Mouse (Mus musculus) heart, embryonic 10.5 days (tissue): ENCODE results near the gene Spg21. TPM values are rescaled to one million over a fixed set of nuclear protein-coding genes. Genes with fewer than 3 reads are reported as not detected.

Experiments used
- DNase-seq: peaks from one replicate; pipeline ENCODE4 v3.0.0-alpha.2; 2017; ENCODE audit warnings: low spot score
- H3K27ac ChIP-seq: fragments of 300-500 bp; sonication (generic); 2 replicates; pipeline ENCODE4 v1.5.1; 2016; ENCODE audit warnings: mild to moderate bottlenecking
- H3K27me3 ChIP-seq: fragments of 300-500 bp; sonication (generic); 2 replicates; pipeline ENCODE4 v1.6.1; 2016; ENCODE audit warnings: mild to moderate bottlenecking; ENCODE audit not compliant: poor library complexity, insufficient read depth, severe bottlenecking
- H3K36me3 ChIP-seq: fragments of 300-500 bp; sonication (generic); 2 replicates; pipeline ENCODE4 v1.6.1; 2016; ENCODE audit warnings: mild to moderate bottlenecking, moderate library complexity
- H3K4me1 ChIP-seq: fragments of 300-500 bp; sonication (generic); 2 replicates; pipeline ENCODE4 v1.6.1; 2016; ENCODE audit warnings: mild to moderate bottlenecking
- H3K4me3 ChIP-seq: fragments of 300-500 bp; sonication (generic); 2 replicates; pipeline ENCODE4 v1.5.1; 2016; ENCODE audit warnings: mild to moderate bottlenecking, moderate library complexity
- H3K9me3 ChIP-seq: fragments of 300-500 bp; sonication (generic); 2 replicates; pipeline ENCODE4 v1.6.1; 2016; ENCODE audit warnings: mild to moderate bottlenecking, moderate library complexity
- WGBS: fragments of 180-500 bp; shearing (Covaris S2); methylation state at CpG from one replicate; pipeline ENCODE4 v1.1.7; 2016; 5-methylcytosine and 5-hydroxymethylcytosine counted together
- polyA plus RNA-seq: library from polyadenylated mRNA; unstranded; fragments of >200 nt; fragmentation: Nextera tagmentation; extraction: Ambion mirVana; gene quantifications from 2 replicates; pipeline ENCODE4 v1.2.1, GENCODE M21; 2016

Gene Spg21
- polyA plus RNA-seq, 1 experiment from 2014 or later, result 71.1 TPM

DNA sequence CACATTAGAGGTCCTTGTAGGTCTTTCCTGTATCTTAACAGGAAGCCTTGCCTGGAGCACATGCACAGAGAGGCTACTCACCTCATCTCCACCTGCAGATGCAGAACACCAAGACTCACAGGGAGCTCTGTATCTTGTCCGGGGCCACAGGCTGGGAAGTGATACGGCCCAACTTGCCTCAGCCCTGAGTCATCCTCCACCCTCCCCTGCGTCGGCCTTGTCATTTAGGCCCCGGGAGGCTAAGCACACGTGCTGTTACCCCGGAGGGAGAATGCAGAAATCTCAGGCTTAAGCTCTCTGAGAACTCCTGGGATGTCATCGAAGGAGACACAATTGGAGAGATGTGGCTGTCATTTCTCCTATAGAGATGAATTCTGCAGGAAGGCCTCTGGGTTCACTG lies 68.9 kb downstream of the Spg21 start:
- no peaks in the 10 kb centered on the region for H3K36me3 ChIP-seq
- no peaks in the 10 kb centered on the region for H3K9me3 ChIP-seq
- H3K27me3 ChIP-seq, result no peaks in the 10 kb centered on the region
- 55% methylated on average over 8 of the region's 8 CpGs for WGBS
- H3K4me1 ChIP-seq, result peaks cover 11% of the 10 kb centered on the region
- H3K4me3 ChIP-seq, result no peak overlapping the region
- DNase-seq, result no peak
- no peak overlapping the region for H3K27ac ChIP-seq

DNA sequence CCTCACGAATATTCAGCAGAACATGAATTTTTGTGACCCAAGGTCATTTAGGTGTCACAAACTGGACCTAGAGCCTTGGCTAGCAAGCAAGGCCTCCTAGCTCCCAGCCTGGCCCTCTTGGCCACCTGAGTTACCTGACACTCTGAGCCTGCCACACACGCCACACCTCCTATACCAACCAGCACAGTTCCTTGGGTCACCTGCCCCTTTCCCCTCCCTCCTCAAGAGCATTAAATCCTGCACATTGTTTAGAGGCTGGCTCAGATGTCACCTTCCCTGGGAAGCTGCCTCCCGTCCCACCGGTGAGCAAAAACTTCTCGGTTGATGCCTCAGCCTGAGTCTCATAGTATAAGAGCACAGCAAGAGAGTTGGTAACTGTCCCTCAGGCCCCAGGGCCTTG lies 70.5 kb downstream of the Spg21 start:
- Histone ChIP-seq H3K36me3 (no peaks in the 10 kb centered on the region), H3K4me3 (no peak overlapping the region), H3K27me3 (no peaks in the 10 kb centered on the region), H3K9me3 (no peaks in the 10 kb centered on the region), H3K27ac (0 out of 2 replicates have a peak overlapping the region, but pooled peaks have one; percentile 26), H3K4me1 (peaks cover 11% of the 10 kb centered on the region)
- no peak for DNase-seq
- WGBS, result 89% methylated on average over 5 of the region's 5 CpGs

GRCm38 (mm10) chr9:65532986-65533385 lies 72.2 kb downstream of the Spg21 start:
- Histone ChIP-seq H3K9me3 (no peaks in the 10 kb centered on the region), H3K4me1 (peaks cover 11% of the 10 kb centered on the region), H3K36me3 (no peaks in the 10 kb centered on the region), H3K4me3 (no peak overlapping the region), H3K27ac (no peak overlapping the region), H3K27me3 (no peaks in the 10 kb centered on the region)
- no peak for DNase-seq
- 83% methylated on average over 8 of the region's 8 CpGs for WGBS

- no peak overlapping the region; the same call in 1 of the 2 replicates for H3K27ac ChIP-seq
- no peaks in the 10 kb centered on the region for H3K9me3 ChIP-seq
- H3K4me1 ChIP-seq, result peaks cover 3% of the 10 kb centered on the region; the same call in 1 of the 2 replicates
- no peaks in the 10 kb centered on the region for H3K27me3 ChIP-seq
- no peak overlapping the region for H3K4me3 ChIP-seq
- DNase-seq, result no peak
- no peaks in the 10 kb centered on the region for H3K36me3 ChIP-seq
- 77% methylated on average over 3 of the region's 3 CpGs for WGBS
These were observed 73.4 kb downstream of the Spg21 start for GRCm38 (mm10) chr9:65534111-65534510.

DNA sequence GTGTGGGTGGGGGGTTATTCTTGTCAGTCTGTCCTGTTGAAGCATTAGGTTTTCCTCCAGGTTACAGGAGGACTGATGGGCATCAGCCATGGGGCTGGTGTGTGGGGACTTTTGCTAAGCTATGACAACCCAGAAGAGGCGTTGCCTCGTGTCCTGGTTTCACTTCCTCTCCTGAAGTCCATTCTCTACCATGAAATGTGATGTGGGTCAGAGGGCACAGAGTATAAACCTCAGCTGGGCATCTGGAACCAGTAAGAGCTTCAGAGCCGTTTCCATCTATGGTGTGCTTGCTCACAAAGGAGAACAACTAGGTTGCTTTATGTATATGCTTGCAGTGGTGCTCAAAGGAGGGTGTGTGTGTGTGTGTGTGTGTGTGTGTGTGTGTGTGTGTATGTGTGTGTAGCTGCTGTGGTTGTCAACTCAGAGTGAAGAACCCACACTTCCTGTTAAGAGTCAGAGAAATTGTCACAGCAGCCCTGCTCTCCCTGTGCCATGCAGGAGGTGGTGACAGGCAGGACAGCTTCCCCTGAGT lies 74.5 kb downstream of the Spg21 start:
- no peaks in the 10 kb centered on the region for H3K36me3 ChIP-seq
- H3K4me3 ChIP-seq, result no peak overlapping the region
- H3K27ac ChIP-seq, result no peak overlapping the region
- H3K27me3 ChIP-seq, result no peaks in the 10 kb centered on the region
- WGBS, result 89% methylated on average over 3 of the region's 3 CpGs
- no peaks in the 10 kb centered on the region for H3K9me3 ChIP-seq
- H3K4me1 ChIP-seq, result no peaks in the 10 kb centered on the region; the same call in 1 of the 2 replicates
- no peak for DNase-seq

DNA sequence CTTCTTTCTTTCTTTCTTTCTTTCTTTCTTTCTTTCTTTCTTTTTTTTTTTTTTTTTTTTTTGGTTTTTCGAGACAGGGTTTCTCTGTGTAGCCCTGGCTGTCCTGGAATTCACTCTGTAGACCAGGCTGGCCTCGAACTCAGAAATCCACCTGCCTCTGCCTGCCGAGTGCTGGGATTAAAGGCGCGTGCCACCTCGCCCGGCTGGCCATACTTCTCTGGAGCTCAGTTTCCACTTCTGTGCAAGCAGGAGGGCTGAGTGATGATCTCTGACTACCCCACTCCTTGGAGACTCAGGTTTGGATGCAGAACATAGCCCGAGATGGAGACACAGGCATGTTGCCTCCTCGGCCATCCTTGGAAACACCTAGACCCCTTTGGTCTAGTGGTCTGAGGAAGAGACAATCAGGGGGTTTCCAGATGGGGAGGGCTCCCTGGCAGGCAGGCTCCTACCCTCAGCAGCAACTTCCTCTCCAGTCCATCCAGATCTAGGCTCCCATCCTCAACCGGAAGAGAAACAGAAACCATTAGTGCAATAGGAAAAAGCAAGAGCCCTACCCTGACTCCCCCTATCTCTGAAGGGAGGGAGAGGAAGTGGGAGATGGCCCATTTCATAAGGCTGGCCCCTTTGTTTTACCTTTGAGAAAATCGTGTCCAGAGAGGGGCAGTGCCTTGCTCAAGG lies 75.2 kb downstream of the Spg21 start:
- no peak overlapping the region for H3K4me3 ChIP-seq
- 0 out of 2 replicates have a peak overlapping the region, but pooled peaks have one; percentile 18 for H3K27ac ChIP-seq
- no peaks in the 10 kb centered on the region for H3K27me3 ChIP-seq
- H3K4me1 ChIP-seq, result no peaks in the 10 kb centered on the region; the same call in 1 of the 2 replicates
- no peaks in the 10 kb centered on the region for H3K9me3 ChIP-seq
- DNase-seq, result no peak
- WGBS, result 81% methylated on average over 11 of the region's 11 CpGs
- no peaks in the 10 kb centered on the region for H3K36me3 ChIP-seq

GRCm38 (mm10) chr9:65536491-65536890 lies 75.7 kb downstream of the Spg21 start:
- Histone ChIP-seq H3K4me3 (no peak overlapping the region), H3K36me3 (no peaks in the 10 kb centered on the region), H3K9me3 (no peaks in the 10 kb centered on the region), H3K27me3 (no peaks in the 10 kb centered on the region), H3K4me1 (peaks cover 4% of the 10 kb centered on the region), H3K27ac (0 out of 2 replicates have a peak overlapping the region, but pooled peaks have one; percentile 18)
- 76% methylated on average over 4 of the region's 4 CpGs for WGBS
- DNase-seq, result no peak

Other genes starting within 250 kb of the Spg21 start
- gene Cilp, start 195.8 kb upstream of the Spg21 start, polyA plus RNA-seq, result not detected in 2 replicates
- gene Clpx, start 166.7 kb upstream of the Spg21 start, polyA plus RNA-seq, result 43.0 and 43.5 TPM in 2 replicates
- gene Pdcd7, start 114.8 kb upstream of the Spg21 start, polyA plus RNA-seq, result 5.6 and 7.8 TPM in 2 replicates
- 0.27 and 0.38 TPM in 2 replicates for gene Ubap1l, start 99.9 kb upstream of the Spg21 start, polyA plus RNA-seq
- gene Kbtbd13, start 69.3 kb upstream of the Spg21 start, polyA plus RNA-seq, result 1.4 and 2.1 TPM in 2 replicates
- gene Rasl12, start 62.4 kb upstream of the Spg21 start, polyA plus RNA-seq, result 1.9 and 3.9 TPM in 2 replicates
- not detected in 2 replicates for gene Slc51b, start 38.0 kb upstream of the Spg21 start, polyA plus RNA-seq
- gene Mtfmt, start 25.2 kb upstream of the Spg21 start, polyA plus RNA-seq, result 14.7 and 17.3 TPM in 2 replicates
- gene Ankdd1a, start 59.2 kb downstream of the Spg21 start, polyA plus RNA-seq, result not detected in 2 replicates
- gene Plekho2, start 119.1 kb downstream of the Spg21 start, polyA plus RNA-seq, result 12.8 and 14.2 TPM in 2 replicates
- 16.7 and 17.7 TPM in 2 replicates for gene Pif1, start 126.2 kb downstream of the Spg21 start, polyA plus RNA-seq
- 117 and 179 TPM in 2 replicates for gene Rbpms2, start 168.7 kb downstream of the Spg21 start, polyA plus RNA-seq
- 268 and 288 TPM in 2 replicates for gene Oaz2, start 207.1 kb downstream of the Spg21 start, polyA plus RNA-seq